Mouse (Mus musculus) adrenal gland, postnatal 25 days (tissue): Measurements from ENCODE around the gene Oaz2. TPM values are rescaled to one million over a fixed set of nuclear protein-coding genes. Genes with fewer than 3 reads are reported as not detected.

Source experiments
- DNase-seq: peaks from one replicate; pipeline ENCODE4 v3.0.0; 2021; ENCODE audit warnings: mixed read lengths
- long read RNA-seq: library from polyadenylated mRNA; stranded (forward); transcript quantifications from one replicate; pipeline ENCODE4 v2.0.0, GENCODE M21; 2021
- total RNA-seq: library from RNA; stranded (reverse); gene quantifications from 2 replicates; pipeline ENCODE4 v1.2.3, GENCODE M21; 2021

The Oaz2 gene
- total RNA-seq: 90.9 and 131 TPM in 2 replicates
- long read RNA-seq, partial matches to known transcripts: 6 of 300 reads
- long read RNA-seq, other reads (novel, unspliced or antisense): 292 of 300 reads

DNA sequence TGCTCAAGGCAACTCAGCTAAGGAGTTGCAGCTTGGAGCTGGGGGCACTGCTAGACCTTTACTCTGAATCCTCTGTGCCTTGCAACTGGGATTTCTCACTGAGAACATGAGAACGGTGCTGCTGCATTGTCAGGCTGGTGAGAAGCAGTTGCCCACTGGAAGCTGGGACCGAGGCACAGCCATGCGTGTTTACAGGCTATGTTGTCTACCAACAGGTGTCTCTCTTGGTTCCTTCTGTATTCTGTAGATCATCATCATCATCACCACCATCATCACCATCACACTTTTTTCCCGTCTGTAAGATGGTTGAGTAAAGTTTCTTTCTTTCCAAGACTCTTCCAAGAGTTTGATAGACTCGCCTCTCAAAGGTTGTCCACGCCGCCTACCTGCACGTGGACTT is at the start of gene Oaz2:
Gene Oaz2, plus strand, starts transcription at position 301 of the 400 bp plus-strand sequence.
- DNase-seq: no peak

GRCm38 (mm10) chr9:65619311-65619710 is 48.5 kb upstream of the Oaz2 start:
- no peak for DNase-seq

DNA sequence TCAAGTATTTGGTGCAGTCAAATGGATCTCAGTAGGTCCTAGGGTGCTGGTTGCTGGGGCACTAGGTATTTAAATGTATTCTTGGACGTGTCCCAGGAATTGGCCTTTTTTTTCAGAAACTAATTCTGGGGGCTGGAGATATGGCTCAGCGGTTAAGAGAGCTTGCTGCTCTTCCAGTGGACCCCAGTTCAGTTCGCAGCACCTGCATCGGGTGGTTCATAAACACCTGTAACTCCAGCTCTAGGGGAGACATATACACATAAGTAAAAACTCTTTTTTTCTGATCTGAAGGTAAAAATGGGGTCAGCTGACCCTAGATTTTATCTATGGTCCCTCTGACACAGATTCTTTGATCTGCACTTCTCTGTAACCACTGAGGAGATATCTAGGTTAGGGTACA is 46.6 kb upstream of the Oaz2 start:
- no peak for DNase-seq

GRCm38 (mm10) chr9:65621666-65622065 is 46.1 kb upstream of the Oaz2 start:
- no peak for DNase-seq

DNA sequence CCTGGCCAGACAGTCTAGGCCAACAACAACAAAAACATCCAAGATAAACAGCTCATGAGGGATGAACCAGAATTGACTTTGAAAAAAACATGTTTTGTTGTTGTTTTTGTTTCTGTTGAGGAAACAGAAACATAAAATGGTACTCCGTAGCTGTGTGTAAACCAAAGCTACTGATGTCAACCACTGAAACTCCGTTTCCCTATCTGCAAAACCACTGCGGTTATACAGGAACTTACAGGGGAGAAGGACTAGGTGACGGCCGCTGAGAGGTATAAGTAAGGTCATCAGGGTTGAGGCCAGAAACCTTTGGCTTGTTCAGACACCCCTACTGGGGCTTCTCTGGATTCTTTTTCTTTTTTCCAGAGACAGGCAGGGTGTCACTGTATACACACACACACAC is 45.0 kb upstream of the Oaz2 start:
- DNase-seq: no peak

DNA sequence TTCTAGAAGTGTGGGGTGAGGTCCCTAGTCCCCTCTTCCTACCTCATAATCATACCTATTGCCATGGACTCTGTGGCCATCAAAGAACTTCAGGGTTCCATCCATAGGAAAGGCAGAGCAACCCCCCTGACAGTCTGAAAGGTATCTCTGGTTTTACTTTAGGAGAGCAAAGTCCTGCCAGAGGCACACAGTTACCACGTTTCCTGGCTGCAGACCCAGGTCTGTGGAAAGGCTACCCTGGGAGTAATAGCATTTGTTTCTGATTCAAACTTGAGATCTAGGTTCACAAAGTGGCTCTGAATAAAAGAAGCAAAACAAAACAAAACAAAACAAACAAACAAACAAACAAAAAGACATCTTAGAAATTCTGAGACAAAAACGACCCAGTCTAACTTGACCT is 43.5 kb upstream of the Oaz2 start:
- DNase-seq: no peak

DNA sequence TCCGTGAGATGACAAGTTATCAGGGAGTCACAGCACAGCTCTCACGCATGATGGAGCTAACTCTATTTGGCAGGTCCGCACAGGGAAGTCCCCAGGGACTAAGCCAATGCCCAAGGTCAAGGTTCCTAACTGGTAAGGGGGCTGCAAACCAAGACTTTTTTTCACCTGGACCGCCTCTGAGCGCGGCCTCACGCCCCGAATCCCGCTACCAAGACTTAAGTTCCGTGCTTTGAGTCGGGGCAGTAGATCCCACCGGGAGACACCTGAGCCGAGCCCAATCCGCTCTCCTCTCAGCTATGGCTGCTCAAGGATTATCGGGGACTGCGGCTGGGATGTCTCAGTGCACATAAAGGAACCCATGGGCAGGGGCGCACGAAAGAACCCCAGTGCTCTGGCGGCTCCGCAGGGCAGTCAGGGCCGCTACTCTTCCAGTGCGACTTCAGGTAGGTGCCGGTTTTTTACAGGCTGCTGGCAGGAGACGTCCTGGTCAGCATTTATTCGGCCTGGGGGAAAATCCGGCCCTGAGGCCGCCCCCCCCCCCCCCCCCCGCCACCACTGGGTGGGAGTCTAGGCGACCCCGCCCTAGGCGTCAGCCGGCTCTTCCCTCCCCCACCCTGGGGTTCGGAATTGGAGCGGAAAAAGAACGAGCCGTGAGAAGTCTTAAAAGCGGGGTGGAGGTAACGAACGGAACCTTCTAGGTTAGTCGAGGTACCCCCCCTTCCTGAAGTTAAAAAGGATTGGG is 38.6 kb upstream of the Oaz2 start, which contains the start of gene Rbpms2:
Gene Rbpms2, plus strand, starts transcription at position 624 of the 742 bp plus-strand sequence.
- DNase-seq: peak; percentile 53

GRCm38 (mm10) chr9:65629767-65630630 is 37.8 kb upstream of the Oaz2 start:
- DNase-seq: peak; percentile 82

GRCm38 (mm10) chr9:65630631-65631353 is 37.0 kb upstream of the Oaz2 start:
- peak; percentile 64 for DNase-seq

DNA sequence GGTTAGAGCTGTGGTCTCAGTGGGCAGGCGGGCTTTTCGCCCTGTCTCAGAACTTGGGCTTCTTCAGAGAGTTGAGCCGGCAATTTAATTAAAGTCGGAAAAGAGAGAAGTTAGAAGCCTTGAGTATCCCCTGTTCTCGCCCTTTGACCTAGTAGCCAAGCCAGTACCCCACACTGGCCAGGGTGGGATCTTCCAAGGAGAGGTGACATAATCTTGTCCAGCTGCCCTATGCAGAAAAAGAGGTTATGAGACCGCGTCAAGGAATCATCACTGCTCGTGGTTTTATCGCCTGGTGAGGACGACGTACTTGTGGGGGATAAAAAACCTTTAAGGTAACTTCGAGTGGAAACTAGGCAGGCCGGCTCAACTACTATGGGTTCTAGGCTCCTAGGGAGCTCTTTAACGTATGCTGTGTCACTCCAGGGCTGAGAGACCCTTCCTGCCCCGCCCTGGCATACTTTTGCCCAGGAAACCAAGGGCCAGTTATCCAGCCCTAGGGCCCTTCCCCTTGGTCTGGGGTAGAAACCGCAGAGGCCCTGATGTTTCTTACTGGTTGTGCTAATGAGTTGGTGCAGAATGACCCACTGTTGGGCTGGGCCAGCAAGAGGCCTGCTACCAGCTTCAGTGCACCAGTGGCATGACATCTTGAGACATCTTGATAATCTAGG is 36.3 kb upstream of the Oaz2 start:
- no peak for DNase-seq

- DNase-seq: no peak
Observed at GRCm38 (mm10) chr9:65635766-65636165, 32.0 kb upstream of the Oaz2 start.

GRCm38 (mm10) chr9:65636926-65637325 is 30.9 kb upstream of the Oaz2 start:
- DNase-seq: no peak

DNA sequence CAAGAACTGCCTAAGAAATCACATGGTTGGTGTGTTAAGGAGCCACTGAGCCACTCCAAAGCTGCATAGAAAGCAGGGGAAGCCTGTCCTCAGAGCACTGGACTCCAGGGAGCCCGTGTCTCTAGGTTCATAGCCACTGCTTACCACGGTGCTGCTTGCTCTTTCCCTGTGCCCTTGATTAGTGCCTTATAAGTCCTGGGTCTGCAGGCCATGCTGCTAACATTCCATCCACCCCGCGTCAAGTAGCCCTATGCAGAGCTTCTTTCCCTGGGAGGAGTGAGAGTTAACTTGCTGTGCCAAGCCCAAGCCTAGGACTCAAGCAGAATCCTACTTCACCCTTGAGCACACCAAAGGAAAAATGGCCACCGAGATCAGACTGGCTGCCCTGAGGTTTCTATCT is 28.7 kb upstream of the Oaz2 start:
- no peak for DNase-seq

DNA sequence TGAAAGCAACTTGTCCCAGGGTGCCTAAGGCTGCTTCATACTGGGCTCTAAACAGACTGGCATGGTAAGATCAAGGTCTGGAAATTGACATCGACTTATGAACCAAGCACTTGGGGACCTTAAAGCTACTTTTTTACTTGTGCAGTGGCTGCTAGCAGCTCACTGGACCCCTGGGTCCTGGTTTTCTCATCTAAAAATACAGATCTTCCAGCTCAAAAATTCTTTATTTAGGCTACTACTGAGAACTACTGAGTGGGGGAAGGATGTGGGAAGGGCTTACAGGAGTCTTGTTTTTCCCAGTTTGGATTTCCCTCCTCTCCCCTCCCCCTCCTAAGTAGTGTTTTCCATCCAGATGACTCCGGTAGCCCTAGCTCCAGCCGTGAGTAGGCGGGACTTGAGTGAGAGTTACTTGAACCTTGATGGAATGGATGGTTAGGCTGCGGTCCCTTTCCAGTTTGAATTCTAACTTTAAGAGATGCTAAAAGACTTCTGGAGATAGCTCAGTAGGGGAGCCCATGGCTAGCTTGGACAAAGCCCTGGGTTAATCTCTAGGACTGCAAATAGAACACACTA is 26.9 kb upstream of the Oaz2 start:
- DNase-seq: no peak

DNA sequence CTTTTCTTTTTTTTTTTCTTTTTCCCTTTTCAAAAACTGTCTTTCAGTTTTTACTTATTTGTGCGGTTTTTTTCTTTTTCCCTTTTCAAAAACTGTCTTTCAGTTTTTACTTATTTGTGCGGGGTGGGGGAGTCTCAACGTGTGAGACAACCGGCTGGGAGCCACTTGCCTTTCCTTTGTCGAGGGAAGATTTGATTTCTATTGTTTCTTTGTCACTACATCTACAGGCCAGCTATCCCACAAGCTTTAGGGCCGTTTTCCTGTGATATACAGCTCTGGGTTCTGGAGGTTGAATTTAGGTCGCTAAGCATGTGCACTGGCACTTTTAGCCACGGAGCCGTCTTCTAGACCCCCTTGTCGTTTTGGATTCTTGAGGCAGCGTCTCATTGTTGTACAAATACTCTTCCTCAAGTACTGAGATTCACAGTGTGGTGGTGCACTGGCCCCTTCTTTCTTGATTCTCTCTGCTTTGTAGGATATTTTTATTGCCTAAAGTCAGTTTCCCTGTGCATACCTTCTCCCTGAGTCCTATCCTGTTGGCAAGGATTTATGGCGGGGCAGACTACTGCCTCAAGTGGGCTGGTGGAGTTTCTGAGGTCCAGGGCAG is 26.3 kb upstream of the Oaz2 start:
- DNase-seq: no peak

DNA sequence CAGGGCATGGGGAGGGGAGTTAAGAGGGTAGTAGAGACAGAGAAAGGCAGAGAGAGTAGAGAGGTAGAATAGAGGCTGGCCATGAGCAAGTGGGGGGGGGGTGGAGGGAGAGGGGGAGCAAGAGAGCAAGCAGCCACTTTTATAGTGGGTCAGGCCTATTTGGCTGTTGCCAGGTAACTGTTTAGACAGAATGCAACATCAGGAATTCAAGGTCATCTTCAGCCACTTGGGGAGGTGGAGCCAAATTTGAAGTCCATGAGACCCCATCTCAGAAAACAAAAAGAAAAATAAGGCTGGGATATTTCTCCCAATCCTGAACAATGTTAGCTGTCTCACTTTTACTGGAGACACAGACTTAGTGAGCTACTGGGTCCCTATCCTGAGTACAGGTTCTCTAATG is 25.3 kb upstream of the Oaz2 start:
- no peak for DNase-seq

DNA sequence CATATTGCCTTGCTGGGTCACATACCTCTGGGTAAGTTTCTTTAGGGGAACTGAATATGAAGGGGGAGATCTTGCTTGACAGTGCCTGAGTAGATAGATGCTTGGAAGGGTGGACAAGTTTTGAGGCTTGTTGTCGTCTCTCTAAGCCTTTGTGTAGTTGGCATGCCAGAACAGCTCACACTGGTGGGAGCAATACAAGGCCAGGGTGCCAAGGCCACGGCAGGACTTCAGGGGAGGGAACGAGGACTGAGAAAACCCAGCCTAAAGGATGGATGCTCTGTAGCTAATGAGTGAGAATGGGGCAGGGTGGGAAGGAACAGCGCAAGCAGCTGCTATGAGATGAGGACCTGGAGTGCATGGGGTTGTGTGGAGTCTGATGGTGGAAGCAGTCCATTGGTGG is 22.8 kb upstream of the Oaz2 start:
- peak; percentile 40 for DNase-seq

DNA sequence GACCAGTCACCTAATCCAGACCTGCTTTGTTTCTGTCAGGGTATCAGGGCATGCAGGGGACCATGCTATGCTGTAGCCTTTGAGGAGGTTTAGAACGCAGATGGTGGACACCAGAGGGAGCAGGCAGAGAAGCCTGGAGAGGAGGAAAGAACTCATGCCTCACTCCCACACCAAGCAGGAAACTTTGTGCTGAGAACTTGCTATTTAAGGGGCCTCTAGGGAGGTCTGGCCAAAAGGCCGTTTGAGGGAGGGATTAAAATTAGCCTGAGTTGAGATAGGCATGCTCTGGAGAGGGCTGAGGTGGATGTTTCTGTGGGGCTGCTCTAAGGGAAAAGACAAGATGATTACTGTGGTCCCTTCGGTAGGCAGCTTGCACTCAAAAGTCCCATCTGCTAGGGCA is 21.8 kb upstream of the Oaz2 start:
- no peak for DNase-seq

DNA sequence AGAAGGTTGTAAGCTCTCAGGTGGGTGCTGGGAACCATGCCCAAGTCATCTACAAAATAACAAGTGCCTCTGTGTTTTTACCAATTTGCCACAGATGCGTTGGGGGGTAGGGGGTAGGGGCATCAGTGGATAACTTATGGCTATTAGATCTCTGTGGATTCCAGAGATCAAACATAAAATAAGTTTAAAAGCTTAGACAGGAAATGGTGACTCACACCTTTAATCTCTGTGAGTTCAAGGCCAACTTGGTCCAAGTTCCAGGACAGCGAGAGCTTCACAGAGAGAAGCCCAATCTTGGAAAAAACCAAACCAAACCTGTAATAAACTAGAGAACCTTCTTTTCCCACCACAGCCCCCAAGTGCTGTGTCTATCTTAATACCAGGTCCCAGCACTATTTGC is 21.0 kb upstream of the Oaz2 start:
- no peak for DNase-seq

- peak; percentile 28 for DNase-seq
Observed at GRCm38 (mm10) chr9:65648730-65649129, 19.1 kb upstream of the Oaz2 start.

DNA sequence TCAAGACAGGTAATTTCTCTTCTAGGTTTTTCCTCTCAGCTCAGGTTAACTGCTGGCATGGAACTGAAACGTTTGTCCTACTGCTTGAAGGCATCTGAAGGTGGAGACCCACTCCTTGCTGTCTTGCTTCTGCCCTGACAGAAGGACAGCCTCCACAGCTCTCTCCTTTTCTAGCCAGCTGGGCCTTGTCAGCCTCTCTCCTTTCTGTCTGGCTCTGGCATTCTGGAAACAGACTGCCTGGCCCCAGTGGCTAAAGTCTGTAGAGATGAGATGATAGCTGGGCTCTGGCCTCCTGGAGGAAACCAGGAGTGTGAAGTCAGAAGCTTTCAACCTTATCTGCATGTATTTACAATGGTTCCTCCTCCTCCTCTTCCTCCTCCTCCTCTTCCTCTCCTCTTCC is 17.8 kb upstream of the Oaz2 start:
- no peak for DNase-seq
